Mouse (Mus musculus) cerebellum, adult (tissue): ENCODE measurements at regions not wholly inside any gene's neighbourhood (a gene's known extent, or its start where the extent isn't known, plus 50 kb on each side); places are given as distances from the start of the nearest gene placed in this dataset.
A peak's percentile ranks its signal among the peaks of the same experiment; 100 is the strongest.

Source experiments
- ATAC-seq: cut with Nextera tagmentation; 2 replicates; pipeline ENCODE4 v1.9.2; 2017; ENCODE audit warnings: mild to moderate bottlenecking, moderate library complexity, mixed read lengths; ENCODE audit not compliant: insufficient number of reproducible peaks, low FRiP score, low TSS enrichment

DNA sequence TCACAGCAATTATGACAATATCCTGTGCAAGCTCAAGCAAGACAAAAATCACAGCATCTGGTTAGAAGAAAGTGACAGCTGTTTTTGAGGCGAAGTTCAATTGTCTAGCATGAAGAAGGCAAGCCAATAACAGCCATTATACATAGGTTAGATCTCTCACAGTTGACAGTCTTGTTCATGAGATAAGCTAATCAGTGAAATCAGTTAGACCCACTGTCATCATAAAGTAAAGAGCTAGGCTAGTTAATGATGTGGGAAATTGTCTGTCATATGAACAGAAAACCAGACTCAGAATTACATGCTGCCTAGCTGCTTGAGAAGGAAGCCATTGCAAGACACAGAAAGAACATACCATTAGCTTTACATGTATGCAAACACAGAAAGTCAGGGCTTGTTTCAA lies 470.2 kb upstream of the 5930422O12Rik start:
- ATAC-seq, result no peak

GRCm38 (mm10) chr8:32958855-32959254 lies 469.7 kb upstream of the 5930422O12Rik start:
- ATAC-seq, result no peak

DNA sequence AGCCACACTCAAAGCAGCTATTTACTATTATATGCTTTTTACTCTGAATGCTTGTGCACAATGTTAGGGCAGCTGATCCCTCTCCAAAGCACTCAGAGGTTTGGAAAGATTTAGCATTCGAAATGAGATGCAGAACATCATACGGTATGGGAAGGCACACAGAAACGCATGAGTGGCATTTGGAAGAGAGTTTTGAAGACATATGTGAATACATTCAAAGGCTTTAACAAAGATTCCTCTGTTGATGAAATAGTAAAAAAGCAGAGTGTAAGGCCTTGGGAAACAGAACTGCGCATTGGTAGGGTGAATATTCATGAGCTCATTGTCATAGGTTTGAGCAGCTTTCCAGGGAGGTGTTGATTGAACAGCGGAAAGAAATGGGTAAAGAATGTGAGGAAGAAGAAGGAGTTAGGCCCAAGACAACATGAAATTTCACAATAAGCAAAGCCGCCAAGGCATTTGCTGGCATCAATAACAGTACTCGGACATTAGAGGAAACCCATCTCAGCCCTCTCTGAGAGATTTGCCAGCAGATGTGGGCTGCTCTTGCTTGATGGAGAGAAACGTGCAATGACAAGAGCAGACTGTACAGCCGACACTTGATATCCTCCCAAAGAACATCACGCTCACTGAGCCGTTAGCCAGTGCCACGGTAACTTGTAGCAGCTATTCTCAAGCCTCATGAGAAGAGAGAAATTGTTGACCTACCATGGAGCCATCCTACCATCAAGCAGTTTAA lies 469.0 kb upstream of the 5930422O12Rik start:
- ATAC-seq, result no peak

GRCm38 (mm10) chr8:32990216-32990615 lies 438.3 kb upstream of the 5930422O12Rik start:
- no peak for ATAC-seq

- 0 out of 2 replicates have a peak, but pooled peaks have one; percentile 6 for ATAC-seq
Observed at GRCm38 (mm10) chr8:33003967-33004564, 424.4 kb upstream of the 5930422O12Rik start.

GRCm38 (mm10) chr8:33004570-33004969 lies 423.9 kb upstream of the 5930422O12Rik start:
- no peak for ATAC-seq

DNA sequence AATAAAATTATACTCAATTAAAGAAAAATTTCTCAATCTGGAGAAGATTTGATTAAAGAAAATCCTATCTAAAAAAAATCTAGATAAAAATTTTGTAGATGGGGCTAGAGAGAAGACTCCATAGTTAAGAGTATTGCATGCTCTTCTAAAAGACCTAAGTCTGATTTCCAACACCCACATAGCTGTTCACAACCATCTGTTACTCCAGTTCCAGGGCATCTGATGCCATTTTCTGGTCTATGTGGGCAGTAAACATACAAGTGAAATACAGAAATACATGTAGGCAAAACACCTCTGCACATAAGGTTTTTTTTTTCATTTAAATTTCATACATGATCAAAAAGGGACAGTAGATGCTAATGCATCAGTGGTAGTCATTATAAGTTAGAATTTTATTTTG lies 418.4 kb upstream of the 5930422O12Rik start:
- ATAC-seq, result no peak

DNA sequence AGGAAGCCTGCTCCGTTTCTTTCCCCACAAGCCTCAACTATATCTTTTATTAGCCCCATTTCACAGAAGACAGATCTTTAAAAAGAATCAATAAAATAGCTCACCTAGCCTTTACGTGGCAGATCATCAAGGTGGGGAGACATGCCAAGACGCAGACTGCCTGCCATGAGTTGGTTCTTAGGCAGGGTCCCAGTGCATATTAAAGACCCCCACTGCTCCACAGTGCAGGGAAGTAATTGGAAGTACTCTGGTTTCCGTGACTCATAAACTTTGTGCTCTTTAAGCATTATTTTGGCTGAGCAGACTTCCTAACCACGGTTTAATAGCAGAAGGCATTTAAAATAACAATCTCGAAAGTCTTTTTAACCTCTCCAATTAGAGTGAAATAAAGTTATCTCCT lies 415.7 kb upstream of the 5930422O12Rik start:
- ATAC-seq, result no peak

- ATAC-seq, result no peak
Observed at GRCm38 (mm10) chr8:33015861-33016260, 412.6 kb upstream of the 5930422O12Rik start.

- no peak for ATAC-seq
Observed at GRCm38 (mm10) chr8:33026973-33027372, 401.5 kb upstream of the 5930422O12Rik start.

GRCm38 (mm10) chr8:33029453-33029852 lies 399.1 kb upstream of the 5930422O12Rik start:
- ATAC-seq, result no peak

- no peak for ATAC-seq
Observed at GRCm38 (mm10) chr8:33052017-33052416, 376.5 kb upstream of the 5930422O12Rik start.

GRCm38 (mm10) chr8:33065566-33065965 lies 362.9 kb upstream of the 5930422O12Rik start:
- no peak for ATAC-seq

- no peak for ATAC-seq
Observed at GRCm38 (mm10) chr8:33066168-33066567, 362.3 kb upstream of the 5930422O12Rik start.

GRCm38 (mm10) chr8:33067453-33068039 lies 361.0 kb upstream of the 5930422O12Rik start:
- no peak for ATAC-seq

GRCm38 (mm10) chr8:33068468-33068867 lies 360.0 kb upstream of the 5930422O12Rik start:
- no peak for ATAC-seq

- ATAC-seq, result no peak
Observed at GRCm38 (mm10) chr8:33075186-33075585, 353.3 kb upstream of the 5930422O12Rik start.

GRCm38 (mm10) chr8:33076253-33076652 lies 352.3 kb upstream of the 5930422O12Rik start:
- no peak for ATAC-seq

DNA sequence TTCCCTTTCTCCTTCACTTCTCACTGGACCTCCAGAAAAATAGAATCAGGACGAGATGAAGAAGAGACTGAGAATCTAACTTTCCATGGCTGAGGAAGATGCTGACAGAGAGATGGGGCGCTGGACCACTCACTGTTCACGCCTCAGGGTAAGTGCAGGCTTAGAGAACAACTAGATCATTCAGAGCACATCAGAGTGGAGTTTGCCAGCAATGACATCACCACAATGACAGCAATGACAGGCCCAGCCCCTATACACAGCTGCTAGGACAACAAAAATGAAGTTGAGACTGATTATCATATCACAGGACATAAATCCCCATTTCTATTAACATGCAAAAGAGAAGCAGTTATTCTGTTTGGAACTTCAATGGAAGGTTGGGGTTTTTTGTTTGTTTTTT lies 350.4 kb upstream of the 5930422O12Rik start:
- ATAC-seq, result peak; percentile 45; the same call in 1 of the 2 replicates

DNA sequence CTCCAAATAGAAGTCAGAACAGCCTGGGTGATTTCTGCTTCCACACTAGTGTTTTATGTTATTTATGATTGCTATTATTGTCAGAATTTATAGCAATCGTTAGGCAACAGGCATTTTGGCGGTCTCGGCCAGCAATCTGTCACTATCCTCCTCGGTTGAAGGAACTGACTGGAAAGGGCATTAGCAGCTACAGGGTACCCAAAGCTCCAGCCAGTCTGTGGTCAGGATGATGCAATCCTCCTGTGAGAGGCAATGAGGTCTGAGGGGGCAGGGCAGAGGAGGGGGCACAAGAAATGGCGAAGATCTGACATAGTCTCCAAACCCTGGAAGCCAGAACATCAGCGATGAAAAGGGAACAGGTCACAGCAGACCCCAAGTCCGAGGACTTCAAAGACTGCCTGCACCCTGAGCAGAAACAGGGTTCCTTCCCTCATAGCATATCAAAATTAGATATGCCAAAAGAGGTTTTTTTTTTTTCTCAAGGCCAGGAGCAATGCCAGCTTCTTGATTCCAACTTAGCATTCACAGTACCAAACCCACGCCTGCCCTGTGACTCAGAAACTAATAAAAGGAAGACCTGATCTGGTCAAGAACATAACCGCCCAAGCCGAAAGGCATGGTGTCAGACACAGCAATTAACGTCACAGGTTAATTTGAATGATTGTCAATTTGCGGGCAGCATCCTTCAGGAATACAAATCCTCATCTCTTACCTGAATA lies 348.5 kb upstream of the 5930422O12Rik start:
- no peak for ATAC-seq

- ATAC-seq, result no peak
Observed at GRCm38 (mm10) chr8:33081941-33082340, 346.6 kb upstream of the 5930422O12Rik start.
